Comparison of ENCODE assay signal across 12 mouse cellular contexts in genomic region chr6:50976973-50977372, GRCm38 (mm10).
DNase-seq lines count a peak whose midpoint lies in the region; ATAC-seq and TF ChIP-seq lines count a peak whose summit lies in the region.
"Had no signal": no experiment of that assay in that cellular context is flagged by ENCODE, and none has a peak within 500 bp of the region (broad histone marks: within the 10 kb centered on the region; RNA-seq: fewer than 3 reads in every experiment).

No protein-coding gene starts in this region.

- H3K9me3 ChIP-seq in intestine, embryonic 14.5 days (ENCODE audit: control insufficient read depth, low read length), result no peaks in the 10 kb centered on the region
- no peaks in the 10 kb centered on the region for H3K9me3 ChIP-seq in intestine, postnatal 0 days (ENCODE audit: control insufficient read depth)
- no peaks in the 10 kb centered on the region for H3K9me3 ChIP-seq in kidney, postnatal 0 days (replicated peaks; ENCODE audit: low read length)
- H3K9me3 ChIP-seq: midbrain, embryonic 12.5 days had no signal

- DNase-seq in intestine, embryonic 14.5 days (ENCODE audit: low spot score), result no peak
- peak; percentile 44 for DNase-seq in Muller cell, postnatal 12 days (ENCODE audit: inconsistent ontology term)
- DNase-seq in embryo, embryonic 10.5 days (ENCODE audit: low spot score), result peak; percentile 55
- no peak for DNase-seq in kidney, postnatal 0 days (ENCODE audit: low spot score)
- no peak for DNase-seq in urinary bladder, postnatal 4 days (ENCODE audit: low spot score in 2 of 2)
- DNase-seq: cerebellum, adult 9-10 months; gastrocnemius, postnatal 14 days; heart, postnatal 14 days had no signal

- ATAC-seq in intestine, embryonic 14.5 days (replicated peaks; ENCODE audit: low FRiP score, low TSS enrichment, low read depth), result no peak
- ATAC-seq in intestine, postnatal 0 days, result no peak
- no peak for ATAC-seq in kidney, postnatal 0 days (replicated peaks; ENCODE audit: low FRiP score, low read depth)
- no peak for ATAC-seq in cerebellum, adult (ENCODE audit: insufficient number of reproducible peaks, low FRiP score, low TSS enrichment)
- ATAC-seq: lung, postnatal 0 days had no signal

- 44% methylated on average over 7 of the region's 7 CpGs for WGBS in intestine, embryonic 14.5 days
- 57% methylated on average over 7 of the region's 7 CpGs for WGBS in intestine, postnatal 0 days
- 25% methylated on average over 7 of the region's 7 CpGs for WGBS in kidney, postnatal 0 days

- no peak overlapping the region for H3K9ac ChIP-seq in intestine, embryonic 14.5 days (ENCODE audit: low read length)
- no peak overlapping the region for H3K9ac ChIP-seq in intestine, postnatal 0 days (ENCODE audit: low read depth, low read length)
- no peak overlapping the region for H3K9ac ChIP-seq in kidney, postnatal 0 days (ENCODE audit: low read depth, low read length)
- H3K9ac ChIP-seq: midbrain, embryonic 12.5 days had no signal

- H3K36me3 ChIP-seq in intestine, embryonic 14.5 days (ENCODE audit: control insufficient read depth, insufficient read depth, low read length), result no peaks in the 10 kb centered on the region
- H3K36me3 ChIP-seq in intestine, postnatal 0 days (ENCODE audit: control insufficient read depth, insufficient read depth), result no peaks in the 10 kb centered on the region
- H3K36me3 ChIP-seq in kidney, postnatal 0 days (ENCODE audit: insufficient read depth, low read length), result no peaks in the 10 kb centered on the region
- H3K36me3 ChIP-seq: midbrain, embryonic 12.5 days had no signal

- no peak overlapping the region for H3K4me2 ChIP-seq in intestine, embryonic 14.5 days (ENCODE audit: low read length)
- H3K4me2 ChIP-seq in intestine, postnatal 0 days (replicated peaks; ENCODE audit: low read depth), result no peak overlapping the region
- H3K4me2 ChIP-seq in kidney, postnatal 0 days (ENCODE audit: low read length), result no peak overlapping the region
- H3K4me2 ChIP-seq: midbrain, embryonic 12.5 days had no signal

- TF ChIP-seq CTCF in intestine, postnatal 0 days (IDR thresholded peaks at IDR 0.05; ENCODE audit: low read depth), result no peak
- TF ChIP-seq CTCF in kidney, postnatal 0 days (IDR thresholded peaks at IDR 0.05; ENCODE audit: low read depth), result no peak

- H3K4me3 ChIP-seq in intestine, embryonic 14.5 days (ENCODE audit: low read depth, low read length), result no peak overlapping the region
- H3K4me3 ChIP-seq in intestine, postnatal 0 days (ENCODE audit: low read depth, low read length), result no peak overlapping the region
- H3K4me3 ChIP-seq in kidney, postnatal 0 days (replicated peaks; ENCODE audit: low read depth, low read length), result no peak overlapping the region
- H3K4me3 ChIP-seq: midbrain, embryonic 12.5 days had no signal

- no peaks in the 10 kb centered on the region for H3K27me3 ChIP-seq in intestine, embryonic 14.5 days (replicated peaks; ENCODE audit: control insufficient read depth, insufficient read depth, low read length)
- H3K27me3 ChIP-seq in intestine, postnatal 0 days (replicated peaks; ENCODE audit: control insufficient read depth, insufficient read depth, low read length), result no peaks in the 10 kb centered on the region
- no peaks in the 10 kb centered on the region for H3K27me3 ChIP-seq in kidney, postnatal 0 days (ENCODE audit: insufficient read depth, low read length)
- H3K27me3 ChIP-seq: midbrain, embryonic 12.5 days had no signal

- H3K27ac ChIP-seq in intestine, embryonic 14.5 days (ENCODE audit: low read depth), result peak overlapping the region; percentile 91
- H3K27ac ChIP-seq in intestine, postnatal 0 days (ENCODE audit: low read depth, low read length), result no peak overlapping the region
- peak overlapping the region; percentile 80; the same call in 1 of the 2 replicates for H3K27ac ChIP-seq in kidney, postnatal 0 days
- H3K27ac ChIP-seq: midbrain, embryonic 12.5 days had no signal

- H3K4me1 ChIP-seq in intestine, embryonic 14.5 days (replicated peaks; ENCODE audit: control insufficient read depth, insufficient read depth, low read length), result peaks cover 58% of the 10 kb centered on the region
- H3K4me1 ChIP-seq in intestine, postnatal 0 days (replicated peaks; ENCODE audit: control insufficient read depth, insufficient read depth, low read length), result 0 out of 2 replicates have a peak, but pooled peaks cover 2% of the 10 kb centered on the region
- H3K4me1 ChIP-seq in kidney, postnatal 0 days (replicated peaks; ENCODE audit: insufficient read depth, low read length), result peaks cover 26% of the 10 kb centered on the region

Comparison
In these comparisons a context has a peak if more than half of its experiments do, and no peak if none do; other contexts are left out.
1. DNase-seq: peak in Muller cell, postnatal 12 days (single experiment) and embryo, embryonic 10.5 days (single experiment); none in intestine, embryonic 14.5 days (single experiment), kidney, postnatal 0 days (single experiment) and urinary bladder, postnatal 4 days (0 of 2).